Mouse (Mus musculus) urinary bladder, postnatal 36 days (tissue): ENCODE measurements around the gene Heatr6.

Source experiments
- DNase-seq, 2 experiments: peaks; one replicate each; pipeline ENCODE4 v3.0.0; 2022; ENCODE audit warnings: low spot score in 2 of 2, mixed read lengths in 1 of 2

Gene Heatr6

DNA sequence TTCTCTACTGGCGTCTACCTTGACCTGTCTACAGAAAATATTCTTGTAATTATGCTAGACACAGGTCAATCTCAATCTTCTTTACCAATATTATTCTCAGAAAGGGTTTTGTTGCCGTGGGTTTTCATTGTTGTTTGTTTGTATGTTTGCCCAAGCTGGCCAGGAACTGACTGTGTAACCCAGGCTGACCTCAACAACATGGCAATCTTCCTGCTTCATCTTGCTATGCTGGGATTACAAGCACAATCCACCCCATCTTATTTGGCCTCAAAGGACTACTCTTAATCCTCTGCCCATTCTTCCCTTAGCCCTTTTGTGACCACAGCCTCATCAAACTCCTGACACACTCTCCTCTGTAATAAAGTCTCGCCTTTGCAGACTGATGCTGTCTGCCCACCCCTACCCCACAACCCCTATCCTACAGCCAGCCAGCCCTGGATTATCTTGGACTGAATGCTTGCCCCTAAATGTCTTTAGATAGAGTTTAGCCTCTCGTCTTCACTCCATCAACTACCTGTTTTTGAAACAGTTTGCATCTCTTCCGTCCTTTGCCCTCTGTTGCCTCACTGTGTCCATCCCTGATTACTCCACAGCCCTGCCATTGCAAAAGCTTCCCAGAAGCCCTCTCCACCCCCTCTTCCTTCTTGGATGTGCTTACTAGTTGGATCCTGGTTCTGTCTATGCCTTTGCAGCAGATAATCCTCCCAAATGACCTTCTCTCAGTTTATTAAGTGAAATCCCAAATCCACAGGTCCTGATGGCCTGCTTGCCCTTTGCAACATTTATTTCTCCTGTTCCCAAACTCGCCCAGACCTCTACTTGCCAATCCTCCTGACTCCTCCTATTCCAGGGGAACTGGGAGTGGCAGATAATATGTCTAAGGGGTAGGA is 5.9 kb upstream of the Heatr6 start:
- DNase-seq, result no peak

DNA sequence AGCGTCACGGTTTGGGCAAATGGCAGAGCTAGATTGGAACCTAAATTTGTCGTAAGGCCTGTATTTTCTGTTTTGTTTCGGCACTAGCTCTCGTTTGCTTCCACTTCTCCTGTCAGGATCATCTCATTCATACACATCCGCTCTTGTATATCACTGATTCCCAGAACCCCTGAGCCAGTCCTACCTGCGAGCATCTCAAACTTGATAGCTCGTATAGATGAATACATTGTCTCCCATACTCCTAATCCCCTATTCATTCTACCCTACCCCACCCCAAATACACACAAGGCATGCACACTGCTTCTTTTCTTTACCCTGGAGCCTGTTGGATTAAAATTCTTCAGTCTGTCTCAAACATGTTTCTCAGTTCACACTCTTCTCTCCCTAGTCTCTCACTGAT is 731 bp downstream of the Heatr6 start:
- no peak for DNase-seq

DNA sequence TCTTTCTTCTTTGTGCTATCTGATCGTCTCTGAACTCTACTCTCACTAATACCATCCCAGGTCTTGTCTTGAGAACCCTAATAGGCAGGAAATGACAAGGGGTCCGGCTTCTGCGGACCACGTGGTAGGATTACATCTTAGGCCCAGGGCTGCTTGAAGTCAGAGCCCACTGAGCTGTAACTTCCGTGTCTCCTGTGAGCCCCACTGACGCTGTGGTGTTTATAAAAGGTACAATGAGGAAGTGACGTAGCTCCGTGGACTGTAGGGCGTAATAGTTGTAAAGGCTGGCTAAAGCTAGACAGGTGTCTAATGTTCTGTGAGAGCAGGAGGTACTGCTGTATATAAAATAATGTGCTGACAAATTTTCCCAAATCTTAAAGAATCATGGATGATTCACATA is 13.8 kb downstream of the Heatr6 start:
- no peak for DNase-seq

DNA sequence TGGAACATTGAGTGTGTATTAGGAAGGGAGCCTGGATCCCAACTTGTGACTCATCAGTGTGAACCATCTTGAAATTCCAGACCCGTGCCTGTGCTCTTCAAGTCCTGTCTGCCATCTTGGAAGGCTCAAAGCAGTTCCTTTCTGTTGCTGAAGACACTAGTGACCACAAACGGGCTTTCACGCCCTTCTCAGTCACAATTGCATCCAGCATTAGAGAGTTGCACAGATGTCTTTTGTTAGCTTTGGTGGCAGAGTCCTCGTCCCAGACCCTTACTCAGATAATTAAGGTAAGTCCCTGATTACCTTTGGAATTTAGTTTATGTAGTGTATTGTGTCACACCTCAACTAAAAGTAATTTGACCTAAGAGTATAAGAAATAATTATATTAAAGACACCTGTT is 15.5 kb downstream of the Heatr6 start:
- DNase-seq, result no peak

DNA sequence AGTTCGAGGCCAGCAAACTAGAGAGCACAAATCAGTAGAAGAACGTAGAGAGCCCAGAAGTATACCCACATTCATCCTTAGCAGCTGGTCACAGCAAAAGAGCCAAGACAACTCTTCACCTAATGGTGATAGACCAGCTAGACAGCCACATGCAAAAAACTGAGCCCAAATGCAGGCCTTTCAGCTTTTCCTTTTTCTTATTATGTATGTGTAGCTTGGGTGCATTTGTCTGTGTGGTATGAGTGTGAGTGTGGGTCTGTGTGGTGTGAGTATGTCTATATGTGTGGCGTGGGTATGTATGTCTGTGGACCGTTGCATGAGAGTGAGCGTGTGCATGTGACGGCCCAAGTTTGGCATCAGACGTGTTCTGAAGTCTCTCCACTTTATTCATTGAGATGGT is 17.5 kb downstream of the Heatr6 start:
- DNase-seq, result no peak

DNA sequence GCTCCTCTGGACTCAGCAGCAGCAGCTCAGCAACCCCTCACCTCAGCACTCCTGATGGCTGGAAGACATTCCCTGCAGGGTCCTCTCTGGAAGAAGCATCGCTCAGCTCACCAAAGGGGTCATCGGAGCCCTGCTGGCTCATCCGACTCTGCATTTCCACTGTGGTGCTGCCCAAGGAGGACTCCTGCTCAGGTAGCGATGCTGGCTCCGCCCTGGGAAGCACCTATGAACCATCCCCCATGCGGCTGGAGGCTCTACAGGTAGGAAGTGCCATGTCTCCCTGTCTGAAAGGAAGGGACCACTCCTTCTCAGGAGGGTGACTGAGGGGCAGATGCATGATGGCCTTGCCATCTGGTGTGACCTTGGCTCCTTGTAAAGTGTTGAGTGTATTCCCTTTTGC is 18.8 kb downstream of the Heatr6 start:
- no peak for DNase-seq

DNA sequence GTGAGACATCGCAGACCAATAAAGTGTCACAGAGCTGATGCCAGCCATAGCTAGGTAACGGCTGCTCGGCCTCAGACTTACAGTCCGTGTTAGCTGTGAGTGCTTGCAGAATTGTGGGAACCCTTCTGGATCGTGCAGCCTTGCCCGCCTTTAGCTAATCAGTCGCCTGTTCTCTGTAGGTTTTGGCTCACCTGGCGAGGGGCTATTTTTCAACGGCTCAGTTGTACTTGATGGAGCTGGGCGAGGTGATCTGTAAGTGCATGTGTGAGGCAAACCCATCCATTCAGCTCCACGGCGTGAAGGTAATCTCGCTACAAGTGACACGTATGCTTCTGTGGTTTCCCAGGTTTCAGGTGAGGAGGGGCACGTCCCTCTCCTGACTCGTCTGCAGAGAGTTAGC is 20.2 kb downstream of the Heatr6 start:
- DNase-seq, result no peak

DNA sequence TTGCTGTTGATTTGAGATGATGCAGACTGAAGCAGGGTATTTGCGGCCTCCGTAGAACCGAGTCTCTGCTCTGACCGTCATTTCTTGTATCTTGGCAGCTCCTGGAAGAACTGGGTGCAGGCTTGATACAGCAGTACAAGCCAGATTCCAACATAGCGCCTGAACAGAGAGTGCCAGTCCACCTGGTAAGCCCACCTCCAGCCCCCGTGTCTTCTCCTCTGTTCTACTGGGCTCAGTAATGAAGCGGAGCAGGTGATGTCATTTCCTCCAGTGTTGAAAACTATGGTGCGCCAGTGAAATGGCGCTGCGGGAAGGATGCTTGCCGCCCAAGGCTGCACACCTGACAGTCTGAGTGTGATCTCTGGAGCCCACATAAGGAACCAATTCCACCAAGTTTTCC is 20.8 kb downstream of the Heatr6 start:
- no peak for DNase-seq

DNA sequence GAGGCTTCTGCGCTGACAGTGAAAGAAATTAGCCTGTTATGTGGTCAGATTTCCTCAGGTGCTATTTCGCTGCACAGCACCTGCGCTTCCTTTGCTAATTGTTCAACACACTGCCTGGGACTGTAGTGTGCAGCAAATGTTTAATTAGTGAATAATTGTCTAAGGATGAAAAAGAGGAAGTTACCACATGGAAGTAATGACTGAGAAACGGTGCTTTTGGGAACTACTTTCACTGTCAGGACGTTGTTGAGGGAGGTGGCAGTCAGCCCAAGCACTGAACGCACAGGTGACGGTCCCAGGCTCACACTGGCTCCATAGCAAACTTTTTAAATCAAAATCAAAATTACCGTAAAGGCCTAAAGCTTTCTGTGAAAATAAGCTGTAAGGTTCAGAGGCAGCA is 23.3 kb downstream of the Heatr6 start:
- no peak for DNase-seq

DNA sequence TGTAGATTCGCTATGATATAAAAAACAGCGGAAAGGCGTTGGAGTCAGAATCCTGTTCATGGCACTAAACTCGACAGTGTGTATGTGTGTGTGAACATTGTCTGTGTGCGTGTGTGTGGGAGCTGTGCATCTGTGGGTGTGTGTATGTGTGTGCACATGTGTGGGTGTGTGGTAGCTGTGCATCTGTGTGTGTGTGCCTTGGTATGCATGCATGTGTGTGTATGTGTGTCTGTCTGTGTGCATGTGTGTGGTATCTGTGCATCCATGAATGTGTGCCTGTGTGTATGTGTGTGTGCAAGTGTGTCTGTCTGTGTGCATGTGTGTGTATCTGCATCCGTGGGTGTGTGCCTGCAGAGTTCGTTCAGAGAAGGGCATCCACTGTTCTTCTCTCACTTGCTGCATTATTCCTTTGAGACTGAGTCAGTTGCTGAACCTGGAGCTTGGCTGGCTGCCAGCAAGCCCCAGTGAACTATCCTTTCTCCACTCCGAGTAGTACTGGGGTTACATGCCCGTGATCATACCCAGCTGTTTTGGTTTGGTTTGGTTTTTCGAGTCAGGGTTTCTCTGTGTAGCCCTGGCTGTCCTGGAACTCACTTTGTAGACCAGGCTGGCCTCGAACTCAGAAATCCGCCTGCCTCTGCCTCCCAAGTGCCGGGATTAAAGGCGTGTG is 30.6 kb downstream of the Heatr6 start:
- no peak for DNase-seq

DNA sequence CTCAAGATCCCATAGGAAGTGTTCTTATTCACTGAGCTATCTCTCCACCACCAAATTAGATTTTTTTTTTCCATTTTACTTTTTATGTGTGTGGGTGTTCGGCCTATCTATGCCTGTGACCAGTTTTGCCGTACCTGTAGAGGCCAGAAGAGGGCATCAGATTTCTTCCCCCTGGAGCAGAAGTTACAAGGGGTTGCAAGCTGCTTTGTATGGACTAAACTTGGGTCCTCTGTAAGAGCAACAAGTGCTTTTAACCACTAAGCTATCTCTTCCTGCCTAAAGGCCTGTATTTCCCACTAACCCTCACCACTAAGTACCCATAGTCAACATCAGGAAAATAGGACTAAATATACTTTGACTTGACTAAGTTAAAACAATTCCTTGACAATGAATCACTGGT is 31.2 kb downstream of the Heatr6 start:
- DNase-seq, result no peak

DNA sequence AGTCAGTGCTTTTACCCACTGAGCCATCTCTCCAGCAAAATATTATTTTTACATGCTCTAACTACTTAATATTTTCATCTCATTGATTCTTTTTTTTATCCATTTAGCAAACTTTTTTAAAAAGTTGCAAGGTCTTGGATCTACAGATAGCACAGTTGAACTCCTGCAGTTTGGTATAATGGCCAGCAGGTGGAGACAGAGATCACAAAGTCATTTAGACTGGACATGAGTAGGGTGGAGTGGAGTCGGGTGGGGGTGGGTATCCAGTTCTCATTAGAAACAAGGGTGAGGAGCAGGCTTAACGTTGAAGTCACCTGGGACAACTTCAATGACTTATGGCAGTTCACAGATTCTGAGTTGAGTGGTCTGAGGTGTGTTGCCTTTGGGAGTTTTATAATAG is 31.9 kb downstream of the Heatr6 start:
- DNase-seq, result peak; percentile 39 to 55

DNA sequence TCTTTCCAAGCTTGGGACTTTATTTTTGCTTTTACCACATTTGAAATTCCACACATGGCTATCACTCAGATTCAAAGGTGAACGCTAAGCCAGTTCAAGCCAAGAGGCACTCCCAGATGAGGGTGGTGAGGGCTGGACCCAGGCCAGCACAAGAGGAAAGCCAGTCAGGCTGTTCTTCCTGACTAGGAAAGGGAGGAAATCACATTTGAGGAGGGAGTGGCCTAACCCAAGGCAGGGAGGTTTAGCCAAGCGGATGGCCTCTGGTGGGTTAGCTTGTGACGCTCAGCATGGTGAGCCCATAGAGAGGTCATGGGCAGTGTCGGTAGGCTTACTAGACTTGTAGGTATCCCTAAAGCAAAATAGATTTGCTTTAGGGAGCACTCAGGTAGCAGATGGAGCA is 33.3 kb downstream of the Heatr6 start:
- DNase-seq, result peak in 1 of 2 experiments; percentile 38

DNA sequence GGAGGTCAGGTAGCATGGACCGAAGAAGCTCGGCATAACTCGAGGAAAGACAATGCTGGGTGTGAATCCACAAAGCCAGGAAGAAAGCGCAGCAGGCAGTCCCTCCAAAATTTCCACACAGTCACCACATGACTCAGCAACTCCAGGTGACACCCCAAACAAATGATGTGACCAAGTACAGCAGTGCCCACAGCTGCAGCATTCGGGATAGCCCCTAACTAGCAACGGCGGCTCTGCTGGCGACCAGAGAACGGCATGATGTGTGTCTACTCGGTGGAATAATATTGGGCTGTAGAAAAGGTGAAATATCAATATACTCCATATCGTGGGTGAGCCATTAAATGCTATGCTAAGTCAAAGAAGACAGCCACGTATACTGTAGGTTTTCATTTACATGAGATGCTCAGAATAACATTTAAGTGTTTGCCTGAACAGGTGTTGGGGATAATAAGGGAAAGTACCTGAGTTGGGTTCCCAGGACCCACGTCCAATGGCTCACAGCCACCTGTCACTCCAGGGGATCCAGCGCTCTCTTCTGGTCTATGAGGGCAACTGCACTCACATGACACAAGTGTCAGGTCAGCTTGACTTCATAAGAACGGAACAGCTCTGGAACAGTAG is 34.0 kb downstream of the Heatr6 start:
- DNase-seq, result no peak

DNA sequence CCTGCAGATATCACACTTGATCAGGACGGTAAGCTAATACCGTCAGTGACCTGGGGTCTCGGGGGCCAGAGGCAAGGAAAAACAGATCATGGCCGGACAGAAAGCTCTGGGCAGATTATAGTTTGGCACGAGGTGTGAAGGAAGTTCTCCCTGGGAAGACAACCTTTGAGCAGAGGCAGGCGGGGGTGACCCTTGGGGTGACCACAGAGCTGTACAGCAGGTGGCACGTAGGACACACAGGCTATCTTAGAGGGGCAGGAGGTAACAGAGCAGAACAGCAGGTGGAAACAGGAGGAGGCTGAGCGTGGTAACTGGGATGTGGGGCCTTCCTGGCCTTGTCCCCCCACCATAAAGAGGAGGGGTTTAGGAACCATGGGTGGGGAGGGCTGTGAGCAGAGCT is 34.8 kb downstream of the Heatr6 start:
- no peak for DNase-seq

DNA sequence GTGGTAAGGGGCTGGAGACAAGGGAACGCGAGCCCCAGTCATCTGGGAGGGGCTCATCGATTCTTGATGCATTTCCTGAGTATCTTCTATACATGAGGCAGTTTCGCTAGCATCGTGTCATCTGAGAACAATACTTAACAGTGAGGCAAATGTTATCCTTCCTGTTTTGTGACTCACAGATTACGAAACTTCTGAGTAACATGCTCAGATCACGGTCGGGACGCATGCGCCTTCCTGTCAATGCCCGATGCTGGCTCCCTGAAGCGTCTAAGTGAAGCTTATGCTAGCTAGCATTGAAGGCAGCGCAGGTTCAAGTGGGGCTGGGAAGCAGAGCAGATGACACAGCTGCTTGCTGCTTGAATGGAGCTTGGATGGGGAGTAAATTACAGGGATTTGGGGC is 35.8 kb downstream of the Heatr6 start:
- peak; percentile 51 to 68 for DNase-seq

DNA sequence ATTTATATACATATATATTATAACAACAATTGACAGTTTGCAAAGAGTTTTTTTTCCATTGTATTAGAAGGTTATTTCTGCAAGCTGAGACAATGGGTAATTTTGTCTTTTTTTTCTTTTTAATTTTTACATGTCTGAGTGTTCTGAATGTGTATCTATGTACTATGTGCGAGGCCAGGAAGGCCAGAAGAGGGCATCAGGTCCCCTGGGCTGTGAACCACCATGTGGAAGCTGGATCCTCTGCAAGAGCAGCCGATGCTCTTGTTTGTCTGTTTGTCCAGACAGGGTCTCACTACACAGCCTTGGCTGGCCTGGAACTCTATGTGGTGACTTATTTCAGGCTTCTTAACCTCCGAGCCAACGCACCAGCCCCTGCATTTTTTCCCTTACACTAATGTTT is 37.6 kb downstream of the Heatr6 start:
- no peak for DNase-seq

DNA sequence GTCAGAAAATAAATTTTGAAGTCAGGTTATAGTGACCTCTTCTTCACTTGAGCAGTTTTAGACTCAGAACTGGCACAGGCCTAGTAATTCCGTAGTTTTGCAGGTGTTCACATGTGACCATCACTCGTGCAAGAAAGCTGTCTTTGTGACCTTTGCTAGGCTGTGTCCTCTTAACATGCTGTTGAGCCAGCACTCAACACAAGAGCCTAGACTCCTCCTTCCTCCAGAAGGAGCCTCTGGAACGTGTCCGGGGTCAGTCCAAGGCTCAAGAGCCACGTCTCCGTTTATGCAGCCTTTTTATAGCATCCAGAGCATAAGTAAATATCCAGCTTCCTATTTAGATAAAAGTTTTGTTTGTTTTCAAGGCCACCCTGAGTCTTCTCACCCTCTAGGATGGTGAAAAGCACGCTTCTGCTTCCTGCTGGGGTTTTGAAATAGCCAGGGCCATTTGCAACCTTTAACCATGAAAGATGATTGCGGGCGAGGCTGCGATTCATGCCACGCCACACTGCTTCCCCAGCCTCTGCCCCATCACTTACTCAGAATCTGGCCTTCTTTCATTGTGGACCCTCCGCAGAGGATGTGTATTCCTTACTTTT is 38.9 kb downstream of the Heatr6 start:
- no peak for DNase-seq

DNA sequence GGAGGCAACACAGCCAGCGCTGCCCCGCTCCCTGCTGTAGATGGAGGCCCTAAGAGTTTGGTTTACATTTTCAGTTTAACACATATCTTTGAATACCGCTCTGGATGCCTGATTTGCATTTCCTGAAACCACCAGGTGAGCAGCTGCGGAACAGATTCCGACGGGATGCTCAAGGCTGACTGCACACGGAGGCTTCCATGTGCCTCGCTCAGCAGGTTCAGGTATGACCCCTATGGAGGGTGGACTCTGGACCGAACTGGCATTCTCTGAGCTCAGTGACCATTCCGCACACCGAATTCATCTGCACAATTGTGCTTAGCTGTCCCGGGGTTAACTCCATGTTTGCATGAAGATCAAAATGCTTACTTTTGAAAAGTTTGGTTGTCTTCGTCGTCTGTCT is 39.8 kb downstream of the Heatr6 start:
- DNase-seq, result no peak

DNA sequence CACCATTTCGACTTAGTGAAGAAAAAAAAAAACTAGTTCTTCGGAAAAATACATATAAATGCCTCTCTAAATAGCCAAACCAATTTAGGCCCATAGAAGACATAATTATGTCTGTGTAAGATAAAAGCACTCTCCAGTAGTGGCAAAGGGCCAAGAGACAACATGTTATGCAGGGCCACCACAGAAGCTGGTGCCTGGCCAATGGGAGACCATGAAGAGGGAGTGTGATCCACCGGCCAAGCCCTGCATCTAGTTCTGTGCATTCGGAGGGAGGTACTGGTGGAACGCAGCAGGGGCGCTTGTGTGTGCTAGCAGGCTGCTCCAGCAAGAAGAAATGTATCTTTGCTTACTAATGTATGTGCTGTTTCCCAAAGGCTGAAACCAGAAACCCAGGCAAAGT is 42.6 kb downstream of the Heatr6 start:
- no peak for DNase-seq

DNA sequence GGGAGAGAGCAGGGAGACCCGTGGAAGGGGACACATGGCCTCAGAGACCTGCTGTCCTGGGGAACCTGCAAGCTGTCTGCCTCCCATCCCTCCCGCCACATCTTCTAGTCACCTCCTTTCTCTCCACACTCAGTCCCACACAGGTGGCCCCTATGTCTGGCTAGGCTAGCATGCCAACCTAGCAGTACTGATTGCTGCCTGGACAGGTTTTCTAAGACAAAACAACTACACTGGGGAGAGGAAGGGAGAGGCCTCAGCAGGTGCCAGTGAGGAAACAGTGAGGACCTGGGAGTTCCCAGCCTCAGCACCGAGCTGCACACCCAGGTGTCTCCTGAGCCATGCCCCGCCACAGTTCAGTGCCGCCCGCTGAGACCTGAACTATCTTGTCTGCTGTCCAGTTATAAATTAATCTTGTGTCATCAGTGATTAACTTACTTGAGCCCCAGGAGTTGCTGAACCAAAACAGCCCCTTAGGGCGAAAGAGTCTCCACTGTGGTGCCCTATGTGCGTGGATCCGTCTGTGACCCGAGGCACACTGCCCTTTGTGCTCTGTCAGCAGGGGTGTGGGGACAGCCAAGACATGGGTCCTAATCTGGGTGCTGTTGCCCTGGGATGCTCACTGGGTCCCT is 43.6 kb downstream of the Heatr6 start:
- no peak for DNase-seq

DNA sequence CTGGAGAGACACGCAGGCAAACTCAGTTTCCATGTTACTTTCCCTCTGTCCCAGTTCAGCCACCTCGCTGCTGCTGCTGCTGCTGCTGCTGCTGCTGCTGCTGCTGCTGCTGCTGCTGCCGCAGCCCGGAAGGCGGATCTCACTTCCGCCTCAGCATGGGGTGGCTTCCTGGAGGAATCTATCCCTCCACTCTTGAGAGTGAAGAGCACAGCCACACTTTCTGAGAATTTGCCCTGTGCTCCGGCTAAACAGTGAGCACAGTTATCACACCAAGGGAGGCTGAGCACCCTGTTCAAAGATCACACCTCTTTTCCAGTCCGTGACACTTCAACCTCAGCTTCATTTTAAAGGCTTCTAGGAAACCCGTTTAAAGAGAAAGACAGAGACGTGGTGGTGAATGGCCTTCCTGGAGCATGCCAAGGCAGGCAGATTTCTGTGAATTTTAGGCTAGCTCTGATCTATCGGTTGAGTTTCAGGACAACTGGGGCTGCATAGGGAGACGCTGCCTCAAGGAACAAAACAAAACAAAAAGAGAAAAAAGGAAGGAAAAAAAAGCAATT is 46.5 kb downstream of the Heatr6 start:
- no peak for DNase-seq
